In the genomic region with DNA sequence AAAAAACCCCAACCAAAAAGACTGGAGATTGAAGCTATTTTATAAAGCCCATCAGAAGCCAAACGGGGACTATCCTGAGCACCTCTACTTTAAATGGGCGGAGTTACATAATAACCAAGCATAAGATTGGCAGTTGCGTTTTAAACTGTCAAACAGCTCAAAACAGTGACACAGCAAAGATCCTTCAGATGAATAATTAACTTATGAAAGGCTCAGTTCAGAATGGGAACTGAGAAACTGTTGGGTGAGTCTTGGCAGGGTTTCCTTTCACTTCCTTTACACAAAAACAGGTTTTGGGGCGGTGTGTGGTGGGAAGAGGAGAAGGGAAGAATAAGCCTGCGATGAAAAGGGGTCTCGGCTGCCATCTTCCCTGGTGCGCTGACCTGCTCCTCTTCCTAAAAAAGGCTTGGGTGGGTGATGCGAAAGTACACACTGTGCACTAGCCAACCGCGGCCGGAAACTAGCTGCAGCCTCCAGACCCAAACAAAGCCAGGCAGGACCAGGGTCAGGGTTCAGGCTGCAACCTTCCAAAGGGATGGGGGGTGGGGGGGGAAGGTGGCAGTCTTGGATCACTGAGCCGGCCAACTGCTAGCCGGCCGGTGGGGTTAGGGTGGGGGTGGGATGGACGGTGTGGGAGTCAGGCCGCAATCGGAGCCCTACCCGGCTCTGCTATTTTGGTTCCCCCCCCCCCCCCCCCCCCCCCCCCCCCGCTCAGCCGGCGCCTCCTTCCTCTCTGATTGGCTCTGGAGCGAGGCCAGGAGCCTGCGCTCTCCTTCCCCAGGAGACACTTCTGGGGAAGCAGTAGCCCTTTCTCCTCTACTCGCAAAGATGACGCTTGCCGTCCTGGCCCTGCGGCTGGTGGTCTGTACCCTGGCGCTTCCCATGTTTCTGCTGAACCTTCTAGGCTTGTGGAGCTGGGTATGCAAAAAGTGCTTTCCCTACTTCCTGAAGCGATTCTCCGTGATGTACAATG, we compare ENCODE assay signal across 8 mouse cellular contexts. TPM values are rescaled to one million over a fixed set of nuclear protein-coding genes. Genes with fewer than 3 reads are reported as not detected.
A peak's percentile ranks its signal among the peaks of the same experiment; 100 is the strongest.
DNase-seq lines count a peak whose midpoint lies in the region; ATAC-seq and TF ChIP-seq lines count a peak whose summit lies in the region.

Gene Mettl7a1 (plus strand): TSS at position 122 of the 973 bp plus-strand sequence.

- peak within 1 kb of the TSS; percentile 96 for H3K27ac ChIP-seq in bone marrow, adult 2 months (ENCODE audit: control insufficient read depth, insufficient read depth, low read depth, low read length, poor library complexity)
- peak within 1 kb of the TSS; percentile 84 for H3K27ac ChIP-seq in embryonic facial prominence, embryonic 14.5 days (replicated peaks; ENCODE audit: low read depth, low read length)
- H3K27ac ChIP-seq in heart, adult 2 months = peak within 1 kb of the TSS; percentile 91
- H3K27ac ChIP-seq in limb, embryonic 12.5 days = peak within 1 kb of the TSS; percentile 67
- H3K27ac ChIP-seq in midbrain, embryonic 14.5 days (replicated peaks; ENCODE audit: low read depth, low read length) = peak within 1 kb of the TSS; percentile 94

- peak; percentile 90 for DNase-seq in 416B (ENCODE audit: low read depth)
- peak; percentile 93 for DNase-seq in embryonic facial prominence, embryonic 14.5 days (ENCODE audit: low spot score)
- peak; percentile 90 for DNase-seq in heart, adult 2 months
- DNase-seq in kidney, adult 8-10 months = peak; percentile 83 to 86
- peak; percentile 90 for DNase-seq in midbrain, embryonic 14.5 days
- peak; percentile 61 to 67 for DNase-seq in spleen, adult 18-20 months

- H3K4me3 ChIP-seq in bone marrow, adult 2 months (replicated peaks; ENCODE audit: control insufficient read depth, low read depth, low read length) = peak within 1 kb of the TSS; percentile 79
- H3K4me3 ChIP-seq in embryonic facial prominence, embryonic 14.5 days (ENCODE audit: low read depth, low read length) = peak within 1 kb of the TSS; percentile 53
- H3K4me3 ChIP-seq in heart, adult 2 months = peak within 1 kb of the TSS; percentile 66
- peak within 1 kb of the TSS; percentile 50 for H3K4me3 ChIP-seq in limb, embryonic 12.5 days (replicated peaks)
- H3K4me3 ChIP-seq in midbrain, embryonic 14.5 days (replicated peaks; ENCODE audit: low read depth, low read length) = peak within 1 kb of the TSS; percentile 52

- no peaks in the 10 kb centered on the region; the same call in 1 of the 2 replicates for H3K4me1 ChIP-seq in bone marrow, adult 2 months (ENCODE audit: control insufficient read depth, insufficient read depth, low read length)
- 0 out of 2 replicates have a peak, but pooled peaks cover 4% of the 10 kb centered on the region for H3K4me1 ChIP-seq in embryonic facial prominence, embryonic 14.5 days (ENCODE audit: control insufficient read depth, insufficient read depth, low read length)
- H3K4me1 ChIP-seq in heart, adult 2 months (ENCODE audit: control insufficient read depth, insufficient read depth, low read length) = no peaks in the 10 kb centered on the region; the same call in 1 of the 2 replicates
- no peaks in the 10 kb centered on the region for H3K4me1 ChIP-seq in limb, embryonic 12.5 days (replicated peaks)
- H3K4me1 ChIP-seq in midbrain, embryonic 14.5 days (ENCODE audit: control insufficient read depth, insufficient read depth, low read length) = 0 out of 2 replicates have a peak, but pooled peaks cover 5% of the 10 kb centered on the region

- TF ChIP-seq EP300 in heart, adult 2 months (IDR thresholded peaks at IDR 0.05; ENCODE audit: insufficient read depth, low read depth, low read length) = peak; percentile 37; the same call in 1 of the 2 replicates

- whole genome bisulfite sequencing in bone marrow, adult 2 months = under 1% methylated on average over 26 of the region's 30 CpGs
- WGBS in embryonic facial prominence, embryonic 14.5 days = 3% methylated on average over 18 of the region's 30 CpGs
- 2% methylated on average over 22 of the region's 30 CpGs for WGBS in heart, adult 2 months
- WGBS in limb, embryonic 12.5 days = 6% methylated on average over 21 of the region's 30 CpGs
- WGBS in midbrain, embryonic 14.5 days = 2% methylated on average over 26 of the region's 30 CpGs

- no peaks in the 10 kb centered on the region for H3K79me2 ChIP-seq in heart, adult 2 months (replicated peaks; ENCODE audit: control insufficient read depth, insufficient read depth, low read length)

- TF ChIP-seq POLR2A in bone marrow, adult 2 months (IDR thresholded peaks at IDR 0.05; ENCODE audit: borderline replicate concordance, control insufficient read depth, low read depth, low read length) = peak; percentile 58; the same call in 1 of the 2 replicates
- peak; percentile 94 for TF ChIP-seq POLR2A in heart, adult 2 months (IDR thresholded peaks at IDR 0.05; ENCODE audit: insufficient read depth, low read depth, low read length)

- peak; percentile 66 for ATAC-seq in embryonic facial prominence, embryonic 14.5 days (ENCODE audit: low read depth)
- peak; percentile 77; the same call in 1 of the 2 replicates for ATAC-seq in limb, embryonic 12.5 days (ENCODE audit: insufficient number of reproducible peaks, insufficient read depth, low FRiP score, low TSS enrichment, low read depth)
- ATAC-seq in midbrain, embryonic 14.5 days (ENCODE audit: low FRiP score, low TSS enrichment) = peak; percentile 79; the same call in 1 of the 2 replicates

- intact Hi-C loops in heart, adult 2 months (cut with DNase I) = loop anchor here (5.0 kb wide), 1 partner anchor 267 kb away; the partner anchor contains the start of gene Dip2b

- H3K9me3 ChIP-seq in embryonic facial prominence, embryonic 14.5 days (ENCODE audit: control insufficient read depth, low read length) = no peaks in the 10 kb centered on the region
- H3K9me3 ChIP-seq in limb, embryonic 12.5 days = no peaks in the 10 kb centered on the region
- no peaks in the 10 kb centered on the region for H3K9me3 ChIP-seq in midbrain, embryonic 14.5 days (ENCODE audit: control insufficient read depth, low read length)

- no peak for TF ChIP-seq CTCF in bone marrow, adult 2 months (IDR thresholded peaks at IDR 0.05; ENCODE audit: control insufficient read depth, insufficient read depth, low read length)
- no peak for TF ChIP-seq CTCF in heart, adult 2 months (IDR thresholded peaks at IDR 0.05)

- H3K9ac ChIP-seq in embryonic facial prominence, embryonic 14.5 days (ENCODE audit: low read depth, low read length) = peak within 1 kb of the TSS; percentile 70
- peak within 1 kb of the TSS; percentile 76 for H3K9ac ChIP-seq in heart, adult 2 months (ENCODE audit: low read depth, low read length)
- H3K9ac ChIP-seq in limb, embryonic 12.5 days (replicated peaks) = peak within 1 kb of the TSS; percentile 66
- H3K9ac ChIP-seq in midbrain, embryonic 14.5 days (replicated peaks; ENCODE audit: low read length) = peak within 1 kb of the TSS; percentile 81

- H3K27me3 ChIP-seq in embryonic facial prominence, embryonic 14.5 days (replicated peaks; ENCODE audit: control insufficient read depth, insufficient read depth, low read length) = no peaks in the 10 kb centered on the region
- no peaks in the 10 kb centered on the region for H3K27me3 ChIP-seq in heart, adult 2 months (ENCODE audit: control insufficient read depth, insufficient read depth, low read length)
- H3K27me3 ChIP-seq in limb, embryonic 12.5 days = peaks cover 7% of the 10 kb centered on the region; the same call in 1 of the 2 replicates
- H3K27me3 ChIP-seq in midbrain, embryonic 14.5 days (ENCODE audit: control insufficient read depth, insufficient read depth, low read length) = no peaks in the 10 kb centered on the region

- no peaks in the 10 kb centered on the region for H3K36me3 ChIP-seq in embryonic facial prominence, embryonic 14.5 days (ENCODE audit: control insufficient read depth, insufficient read depth, low read length)
- H3K36me3 ChIP-seq in heart, adult 2 months (ENCODE audit: control insufficient read depth, insufficient read depth, low read length) = peaks cover 3% of the 10 kb centered on the region
- no peaks in the 10 kb centered on the region for H3K36me3 ChIP-seq in limb, embryonic 12.5 days
- H3K36me3 ChIP-seq in midbrain, embryonic 14.5 days (ENCODE audit: control insufficient read depth, insufficient read depth, low read length) = no peaks in the 10 kb centered on the region

- peak within 1 kb of the TSS; percentile 71 for H3K4me2 ChIP-seq in embryonic facial prominence, embryonic 14.5 days (ENCODE audit: low read depth, low read length)
- H3K4me2 ChIP-seq in limb, embryonic 12.5 days = peak within 1 kb of the TSS; percentile 76
- peak within 1 kb of the TSS; percentile 76 for H3K4me2 ChIP-seq in midbrain, embryonic 14.5 days (ENCODE audit: low read length)

RNA-seq across cellular contexts. Expression of gene Mettl7a1, which starts in this region (rescaled TPM):
- polyA plus RNA-seq in bone marrow, adult 2 months (2011; ENCODE audit: insufficient read depth, insufficient read length, low replicate concordance, missing spikeins) = 29.4 and 34.3 TPM in 2 replicates
- 3.4 TPM in 2 replicates for polyA plus RNA-seq in embryonic facial prominence, embryonic 14.5 days (2014; fragmentation: Nextera tagmentation; extraction: Ambion mirVana)
- 10 to 100 TPM; 44.8 to 56.4 TPM for total RNA-seq in heart, adult 2 months (2021)
- 43.0 and 47.6 TPM in 2 replicates for polyA plus RNA-seq in heart, adult 2 months (2012; rRNA removed)
- 3.3 and 4.3 TPM in 2 replicates for polyA plus RNA-seq in limb, embryonic 12.5 days (2016; fragmentation: Nextera tagmentation; extraction: Ambion mirVana)
- polyA plus RNA-seq in midbrain, embryonic 14.5 days (2014; fragmentation: Nextera tagmentation; extraction: Ambion mirVana) = 3.3 and 7.7 TPM in 2 replicates

Comparison
In these comparisons a context has a peak if more than half of its experiments do, and no peak if none do; other contexts are left out.
1. Peak in every context shown above with its lines: DNase-seq, ATAC-seq, H3K4me3 ChIP-seq and H3K27ac ChIP-seq.